Mouse (Mus musculus): ENCODE measurements around the gene Ttc7. TPM values are rescaled to one million over a fixed set of nuclear protein-coding genes. Genes with fewer than 3 reads are reported as not detected.
"Not testable (repeated sequence)": the region's sequence is repeated elsewhere in the genome, so short reads cannot be mapped to it uniquely, and the experiment has no call there.

Ttc7 gene
- polyA plus RNA-seq, 1 experiment, result 88.6 TPM

DNA sequence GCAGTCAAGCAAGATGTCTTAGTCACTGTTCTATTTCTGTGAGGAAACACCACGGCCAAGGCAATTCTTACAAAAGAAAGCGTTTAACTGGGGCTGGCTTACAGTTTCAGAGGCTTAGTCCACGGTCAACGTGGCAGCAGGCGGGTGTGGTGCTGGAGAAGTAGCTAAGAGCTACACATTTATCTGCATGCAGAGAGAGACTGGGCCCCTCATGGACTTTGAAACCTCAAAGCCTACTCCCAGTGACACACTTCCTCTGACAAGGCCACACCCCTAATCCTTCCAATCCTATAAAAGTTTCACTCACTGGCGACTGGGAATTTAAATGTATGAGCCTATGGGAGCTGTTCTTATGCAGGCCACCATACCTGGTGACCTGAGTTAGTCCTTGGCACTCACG, 13.1 kb downstream of the Ttc7 start:
- peaks cover 15% of the 10 kb centered on the region; the same call in 1 of the 2 replicates for H3K4me1 ChIP-seq (ENCODE audit: control insufficient read depth, insufficient read depth, insufficient read length)
- no peak for TF ChIP-seq CTCF (IDR thresholded peaks at IDR 0.05; ENCODE audit: extremely low read depth, insufficient read depth, insufficient read length, insufficient replicate concordance)
- TF ChIP-seq POLR2A (IDR thresholded peaks at IDR 0.05; ENCODE audit: low read depth, low read length), result no peak
- no peak overlapping the region for H3K27ac ChIP-seq (ENCODE audit: insufficient read depth, low read length)
- no peaks in the 10 kb centered on the region for H3K27me3 ChIP-seq (ENCODE audit: control insufficient read depth, insufficient read depth, low read length)
- no peak for DNase-seq (ENCODE audit: low read depth in 1 of 2, low spot score in 2 of 2)
- 89% methylated on average over 7 of the region's 7 CpGs for WGBS
- peaks cover 39% of the 10 kb centered on the region for H3K36me3 ChIP-seq (ENCODE audit: control insufficient read depth, insufficient read depth, low read length)
- H3K4me3 ChIP-seq (ENCODE audit: extremely low read depth, insufficient read depth, insufficient read length), result no peak overlapping the region

DNA sequence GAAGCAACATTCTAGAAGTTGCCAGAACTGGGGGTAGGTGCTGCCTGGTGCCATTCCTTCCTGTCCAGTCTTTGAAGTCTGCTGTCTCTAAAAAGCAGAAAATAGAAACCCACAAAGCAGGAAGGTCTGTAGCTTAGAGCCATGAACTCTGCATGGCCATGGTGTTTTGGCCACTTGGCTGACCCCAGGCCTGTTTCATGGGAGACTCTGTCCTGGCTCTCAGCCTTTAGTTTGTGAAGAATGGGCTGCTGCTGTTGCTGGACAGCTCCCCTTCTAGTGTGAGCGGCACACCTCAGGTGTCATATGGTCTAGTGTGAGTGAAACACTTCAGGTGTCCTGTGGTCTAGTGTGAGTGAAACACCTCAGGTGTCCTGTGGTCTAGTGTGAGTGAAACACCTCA, 14.0 kb downstream of the Ttc7 start:
- not testable (repeated sequence) for H3K27me3 ChIP-seq (ENCODE audit: control insufficient read depth, insufficient read depth, low read length); DNase-seq (ENCODE audit: low read depth in 1 of 2, low spot score in 2 of 2); H3K4me3 ChIP-seq (ENCODE audit: extremely low read depth, insufficient read depth, insufficient read length); H3K27ac ChIP-seq (ENCODE audit: insufficient read depth, low read length)
- peaks cover 34% of the 10 kb centered on the region for H3K36me3 ChIP-seq (ENCODE audit: control insufficient read depth, insufficient read depth, low read length)
- WGBS, result 97% methylated on average over 1 of the region's 1 CpGs
- H3K4me1 ChIP-seq (ENCODE audit: control insufficient read depth, insufficient read depth, insufficient read length), result peaks cover 17% of the 10 kb centered on the region; the same call in 1 of the 2 replicates

DNA sequence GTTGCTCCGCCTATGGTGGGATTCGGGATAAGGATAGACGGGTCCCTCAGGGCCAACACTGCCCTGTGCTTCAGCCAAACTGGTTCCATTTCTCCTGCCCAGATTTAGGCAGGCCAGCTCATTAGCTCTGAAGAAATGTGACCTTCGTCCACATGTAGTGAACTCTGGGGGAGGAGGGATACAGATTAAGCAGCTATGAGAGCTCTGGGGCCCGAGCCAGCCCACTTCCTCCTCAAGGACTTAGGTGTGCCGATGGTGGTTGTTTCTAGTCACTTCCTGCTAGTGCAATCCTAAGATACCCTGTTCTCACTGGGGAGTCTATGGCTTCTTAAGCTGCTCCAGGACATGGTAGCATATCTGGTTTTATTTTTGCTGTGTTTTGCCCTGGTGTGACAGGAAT, 16.3 kb downstream of the Ttc7 start:
- peak in 1 of 2 experiments; percentile 57 for DNase-seq (ENCODE audit: low read depth in 1 of 2, low spot score in 2 of 2)
- Histone ChIP-seq H3K27me3 (ENCODE audit: control insufficient read depth, insufficient read depth, low read length) (no peaks in the 10 kb centered on the region), H3K27ac (ENCODE audit: insufficient read depth, low read length) (peak overlapping the region; percentile 62), H3K36me3 (ENCODE audit: control insufficient read depth, insufficient read depth, low read length) (peaks cover 13% of the 10 kb centered on the region), H3K4me1 (ENCODE audit: control insufficient read depth, insufficient read depth, insufficient read length) (peaks cover 27% of the 10 kb centered on the region), H3K4me3 (ENCODE audit: extremely low read depth, insufficient read depth, insufficient read length) (no peak overlapping the region)
- 39% methylated on average over 6 of the region's 6 CpGs for WGBS
- TF ChIP-seq CTCF (IDR thresholded peaks at IDR 0.05; ENCODE audit: extremely low read depth, insufficient read depth, insufficient read length, insufficient replicate concordance) (no peak), POLR2A (IDR thresholded peaks at IDR 0.05; ENCODE audit: low read depth, low read length) (no peak)

DNA sequence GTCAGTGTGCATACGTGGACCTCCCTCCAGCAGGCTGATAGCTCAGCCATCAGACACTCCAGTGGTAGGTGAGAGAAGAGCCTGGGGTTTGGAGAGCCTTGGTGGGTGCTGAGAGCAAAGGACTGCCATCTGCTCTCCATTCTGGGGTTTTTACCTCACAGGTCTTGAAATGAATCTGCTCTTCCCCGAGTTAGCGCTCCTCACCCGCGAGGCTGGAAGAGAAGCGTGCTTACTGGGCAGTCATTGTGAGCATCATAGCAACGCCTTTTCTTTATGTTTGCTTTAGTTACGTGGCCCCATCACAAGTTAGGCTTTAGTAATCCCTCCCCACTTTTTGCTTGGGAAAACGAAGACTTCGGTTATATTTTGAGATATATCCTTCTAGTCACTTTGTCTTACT, 17.7 kb downstream of the Ttc7 start:
- 92% methylated on average over 10 of the region's 10 CpGs for WGBS
- Histone ChIP-seq H3K36me3 (ENCODE audit: control insufficient read depth, insufficient read depth, low read length) (peaks cover 4% of the 10 kb centered on the region; the same call in 1 of the 2 replicates), H3K4me1 (ENCODE audit: control insufficient read depth, insufficient read depth, insufficient read length) (peaks cover 31% of the 10 kb centered on the region), H3K4me3 (ENCODE audit: extremely low read depth, insufficient read depth, insufficient read length) (no peak overlapping the region), H3K27ac (ENCODE audit: insufficient read depth, low read length) (0 out of 2 replicates have a peak overlapping the region, but pooled peaks have one; percentile 61), H3K27me3 (ENCODE audit: control insufficient read depth, insufficient read depth, low read length) (no peaks in the 10 kb centered on the region)
- TF ChIP-seq CTCF (IDR thresholded peaks at IDR 0.05; ENCODE audit: extremely low read depth, insufficient read depth, insufficient read length, insufficient replicate concordance) (no peak), POLR2A (IDR thresholded peaks at IDR 0.05; ENCODE audit: low read depth, low read length) (no peak)
- no peak for DNase-seq (ENCODE audit: low read depth in 1 of 2, low spot score in 2 of 2)

DNA sequence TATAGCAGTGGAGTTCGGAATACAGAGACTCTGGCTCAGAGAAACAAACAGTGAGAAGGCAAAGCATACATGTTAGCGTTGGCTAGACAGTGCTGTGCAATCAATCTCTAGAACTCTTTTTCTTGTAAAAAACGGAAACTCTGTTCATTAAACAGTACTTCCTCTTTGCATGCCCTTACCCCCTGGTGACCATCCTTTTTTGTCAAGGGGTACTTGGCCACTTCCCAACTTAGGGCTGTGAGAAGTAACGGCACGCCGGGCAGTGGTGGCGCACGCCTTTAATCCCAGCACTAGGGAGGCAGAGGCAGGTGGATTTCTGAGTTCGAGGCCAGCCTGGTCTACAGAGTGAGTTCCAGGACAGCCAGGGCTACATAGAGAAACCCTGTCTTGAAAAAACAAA, 18.9 kb downstream of the Ttc7 start:
- DNase-seq (ENCODE audit: low read depth in 1 of 2, low spot score in 2 of 2), result peak in 1 of 2 experiments; percentile 54
- not testable (repeated sequence) for H3K27me3 ChIP-seq (ENCODE audit: control insufficient read depth, insufficient read depth, low read length); H3K36me3 ChIP-seq (ENCODE audit: control insufficient read depth, insufficient read depth, low read length); H3K4me3 ChIP-seq (ENCODE audit: extremely low read depth, insufficient read depth, insufficient read length)
- peaks cover 34% of the 10 kb centered on the region for H3K4me1 ChIP-seq (ENCODE audit: control insufficient read depth, insufficient read depth, insufficient read length)
- 25% methylated on average over 9 of the region's 9 CpGs for WGBS
- peak overlapping the region; percentile 72 for H3K27ac ChIP-seq (ENCODE audit: insufficient read depth, low read length)

DNA sequence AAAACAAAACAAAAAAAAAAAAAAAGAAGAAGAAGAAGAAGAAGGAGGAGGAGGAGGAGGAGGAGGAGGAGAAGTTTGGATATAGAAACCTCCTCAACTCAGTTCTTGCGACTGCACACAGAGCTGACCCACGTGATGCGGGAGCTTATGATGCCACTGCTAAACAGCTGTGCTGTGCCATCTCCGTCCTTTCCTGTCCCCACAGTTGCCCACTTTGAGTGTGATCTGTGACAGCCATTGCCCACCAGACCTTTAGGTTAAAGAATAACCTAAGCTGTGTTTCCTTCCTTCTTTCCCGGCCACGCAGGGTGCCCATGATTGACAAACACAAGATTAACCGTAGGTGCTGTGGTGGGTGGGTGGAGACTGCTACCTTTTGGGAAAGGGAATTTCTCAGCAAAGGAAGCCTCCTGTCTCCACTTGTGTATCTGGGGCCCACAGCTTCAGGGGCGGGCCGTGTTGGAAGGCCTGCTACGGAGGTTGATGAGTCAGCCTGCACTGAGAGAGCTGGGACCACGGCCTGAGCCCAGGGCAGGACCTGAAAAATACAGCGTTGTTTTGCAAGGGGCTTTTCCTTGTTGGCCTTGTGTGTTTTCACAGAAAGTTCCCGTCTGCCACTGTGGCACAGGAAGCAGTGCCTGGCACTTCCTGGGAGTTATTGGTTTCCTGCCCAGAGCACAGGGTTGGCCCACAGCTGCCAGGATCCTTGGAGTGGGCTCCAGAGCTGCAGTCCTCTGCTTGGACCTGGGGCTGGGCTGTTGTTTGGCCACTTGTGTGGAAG, 19.5 kb downstream of the Ttc7 start:
- TF ChIP-seq CTCF (IDR thresholded peaks at IDR 0.05; ENCODE audit: extremely low read depth, insufficient read depth, insufficient read length, insufficient replicate concordance), result no peak
- Histone ChIP-seq H3K4me3 (ENCODE audit: extremely low read depth, insufficient read depth, insufficient read length) (no peak overlapping the region), H3K27ac (ENCODE audit: insufficient read depth, low read length) (peak overlapping the region; percentile 66), H3K36me3 (ENCODE audit: control insufficient read depth, insufficient read depth, low read length) (no peaks in the 10 kb centered on the region), H3K27me3 (ENCODE audit: control insufficient read depth, insufficient read depth, low read length) (no peaks in the 10 kb centered on the region), H3K4me1 (ENCODE audit: control insufficient read depth, insufficient read depth, insufficient read length) (peaks cover 34% of the 10 kb centered on the region)
- DNase-seq (ENCODE audit: low read depth in 1 of 2, low spot score in 2 of 2), result no peak
- 23% methylated on average over 13 of the region's 13 CpGs for WGBS

DNA sequence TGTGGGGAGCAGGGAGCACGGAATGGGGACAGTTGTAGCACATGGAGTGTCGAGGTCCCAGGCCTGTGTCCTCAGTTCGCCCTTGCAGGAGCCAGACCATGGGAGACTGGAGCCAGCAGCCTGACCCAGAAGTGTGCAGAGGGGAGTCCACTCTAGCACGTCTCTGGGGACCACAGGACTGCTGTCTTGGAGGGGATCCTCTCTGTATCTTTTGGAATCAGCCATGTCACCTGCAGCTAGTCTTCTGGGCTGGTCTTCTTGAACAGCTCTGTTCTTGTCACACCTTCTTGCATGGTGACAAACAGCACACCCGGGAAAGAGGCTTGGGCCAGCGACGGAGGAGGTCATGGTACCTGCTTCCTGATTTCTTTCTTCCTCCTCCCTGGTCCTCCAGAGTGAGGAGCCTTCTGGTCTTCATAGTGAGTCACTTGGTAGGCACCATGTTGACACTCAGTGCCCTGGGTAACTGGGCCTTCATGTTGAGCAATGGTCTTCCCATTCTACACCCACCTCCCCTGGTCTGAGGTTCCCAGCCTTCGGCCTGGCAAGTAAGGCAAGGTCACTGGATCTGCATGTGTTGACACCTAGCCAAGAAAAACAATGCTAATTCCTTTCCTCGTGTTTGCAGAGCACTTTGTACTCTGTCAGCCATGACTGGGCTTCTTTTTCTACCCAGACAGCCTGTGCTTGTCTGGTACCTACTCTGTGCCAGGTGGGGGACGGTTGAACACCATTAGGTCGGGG, 21.6 kb downstream of the Ttc7 start:
- DNase-seq (ENCODE audit: low read depth in 1 of 2, low spot score in 2 of 2), result no peak
- TF ChIP-seq CTCF (IDR thresholded peaks at IDR 0.05; ENCODE audit: extremely low read depth, insufficient read depth, insufficient read length, insufficient replicate concordance), result no peak
- TF ChIP-seq POLR2A (IDR thresholded peaks at IDR 0.05; ENCODE audit: low read depth, low read length), result no peak
- H3K27ac ChIP-seq (ENCODE audit: insufficient read depth, low read length), result no peak overlapping the region

More for the DNA sequence above, 21.6 kb downstream of the Ttc7 start:
- Histone ChIP-seq H3K4me1 (ENCODE audit: control insufficient read depth, insufficient read depth, insufficient read length) (peaks cover 20% of the 10 kb centered on the region), H3K36me3 (ENCODE audit: control insufficient read depth, insufficient read depth, low read length) (peaks cover 14% of the 10 kb centered on the region), H3K4me3 (ENCODE audit: extremely low read depth, insufficient read depth, insufficient read length) (no peak overlapping the region), H3K27me3 (ENCODE audit: control insufficient read depth, insufficient read depth, low read length) (no peaks in the 10 kb centered on the region)
- 79% methylated on average over 11 of the region's 11 CpGs for WGBS
